Mouse (Mus musculus) fibroblast of lung, adult 2 months (primary cell): ENCODE results near the gene Nucb1.

ENCODE experiments used
- DNase-seq: peaks from one replicate; pipeline ENCODE4 v3.0.0-alpha.2; 2011; ENCODE audit warnings: low read depth

Gene Nucb1

DNA sequence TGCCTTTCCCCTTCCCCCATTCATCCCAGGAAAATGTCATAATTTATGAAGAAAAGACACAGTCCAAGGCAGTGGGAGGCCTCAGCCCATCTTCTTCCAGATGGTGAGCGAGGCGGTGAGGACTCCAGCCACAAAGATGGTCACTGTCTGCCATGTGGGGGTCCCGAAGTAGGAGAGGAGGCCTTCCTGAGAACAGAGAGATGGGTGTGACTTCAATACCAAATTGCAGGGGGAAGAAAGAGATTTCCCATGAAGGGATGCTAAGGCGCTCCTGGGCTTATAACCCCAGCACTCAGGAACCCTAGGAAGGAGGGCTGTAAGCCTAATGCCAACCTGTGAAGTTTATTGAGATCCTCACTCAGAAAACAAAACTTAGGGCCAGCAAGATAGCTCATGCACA is 48.4 kb downstream of the Nucb1 start:
- no peak for DNase-seq

DNA sequence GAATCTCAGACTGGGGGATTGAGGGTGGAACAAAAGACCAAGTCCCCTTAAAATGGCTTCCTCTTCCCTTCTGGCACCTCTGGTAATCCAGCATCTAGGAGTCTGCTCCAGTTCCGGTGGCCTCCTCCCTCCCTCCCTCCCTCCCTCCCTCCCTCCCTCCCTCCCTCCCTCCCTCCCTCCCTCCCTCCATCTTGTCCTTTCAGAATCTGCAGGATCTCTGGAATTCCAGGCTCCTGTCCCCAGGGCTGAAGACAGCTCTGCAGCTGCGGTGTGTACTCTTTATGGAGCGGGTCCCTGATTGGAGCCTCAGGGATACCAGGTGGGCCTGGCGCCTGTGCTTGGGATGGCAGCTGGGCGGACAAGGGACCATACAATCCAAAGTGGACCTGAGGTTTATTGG is 48.9 kb downstream of the Nucb1 start:
- no peak for DNase-seq

DNA sequence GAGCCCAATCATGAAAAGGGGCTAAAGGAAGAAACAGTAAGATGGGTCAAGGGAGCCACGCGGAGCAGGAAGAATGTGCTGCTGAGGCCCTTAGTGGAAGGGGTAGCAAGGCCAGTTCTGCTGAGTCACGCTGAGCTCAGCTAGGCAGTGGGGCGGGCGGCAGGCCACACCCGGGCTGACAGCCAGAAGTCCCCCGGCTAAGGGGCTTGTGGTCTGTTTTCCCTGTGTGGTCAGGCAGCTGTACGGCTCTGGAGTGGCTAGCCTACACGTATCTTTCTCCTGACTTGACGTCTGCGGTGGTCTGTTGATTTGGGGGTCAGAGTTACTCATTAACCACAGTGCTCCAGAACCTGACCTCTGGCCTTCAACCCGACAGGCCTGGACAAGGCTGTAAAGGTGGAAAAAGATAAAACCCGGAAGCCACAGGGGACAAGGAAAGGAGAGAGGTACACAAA is 49.3 kb downstream of the Nucb1 start:
- peak; percentile 92 for DNase-seq

DNA sequence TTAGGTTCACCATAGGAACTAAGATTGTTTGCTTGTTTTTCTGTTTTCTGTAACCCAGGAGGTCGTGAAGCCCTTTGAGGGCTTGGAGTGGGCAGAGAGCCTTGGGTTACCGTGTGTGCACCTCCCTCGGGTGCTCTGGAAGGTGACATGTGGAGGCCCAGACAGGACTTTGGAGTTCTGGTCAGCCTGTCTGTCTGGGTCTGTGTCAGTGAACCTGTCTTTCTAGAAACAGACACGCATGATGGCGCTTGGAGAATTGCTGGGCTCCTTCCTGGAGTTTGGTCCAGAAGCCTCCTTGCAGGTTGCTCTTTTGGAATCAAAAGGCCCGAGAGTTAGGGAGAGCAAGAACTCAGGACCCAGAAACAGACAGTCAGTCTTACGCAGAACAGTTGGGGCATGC is 49.8 kb downstream of the Nucb1 start:
- DNase-seq = no peak

DNA sequence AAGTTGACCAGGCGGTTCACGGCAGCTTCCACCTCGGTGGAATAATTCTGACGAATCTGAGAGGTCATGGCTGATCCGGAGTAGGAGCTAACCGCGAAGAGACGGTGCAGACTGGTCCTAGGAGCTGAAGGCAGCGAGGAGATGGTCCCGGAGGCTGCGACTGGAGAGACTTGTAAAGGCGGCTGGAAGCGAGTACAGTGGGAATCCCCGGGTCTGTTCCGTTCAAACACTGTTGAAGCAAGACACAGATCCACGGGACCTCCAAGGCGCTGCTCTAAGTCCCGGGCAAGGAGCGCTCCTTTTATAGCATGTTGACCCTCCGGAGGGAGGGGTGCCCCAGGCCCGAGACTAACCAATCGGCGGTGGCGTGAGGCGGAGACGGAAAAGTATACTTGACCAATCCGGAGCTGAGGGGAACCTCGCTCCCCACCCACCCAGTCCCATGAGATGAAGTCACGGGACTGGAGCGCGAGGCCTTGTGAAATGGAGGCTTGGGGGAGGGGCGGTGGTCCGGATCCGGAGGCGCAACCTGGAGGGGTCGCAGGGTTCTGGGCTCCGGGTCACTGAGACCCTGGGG is 50.6 kb downstream of the Nucb1 start, which contains the start of gene Ftl1:
Ftl1 (minus strand) TSS at position 321 of the 577 bp plus-strand sequence.
- peak; percentile 95 for DNase-seq

DNA sequence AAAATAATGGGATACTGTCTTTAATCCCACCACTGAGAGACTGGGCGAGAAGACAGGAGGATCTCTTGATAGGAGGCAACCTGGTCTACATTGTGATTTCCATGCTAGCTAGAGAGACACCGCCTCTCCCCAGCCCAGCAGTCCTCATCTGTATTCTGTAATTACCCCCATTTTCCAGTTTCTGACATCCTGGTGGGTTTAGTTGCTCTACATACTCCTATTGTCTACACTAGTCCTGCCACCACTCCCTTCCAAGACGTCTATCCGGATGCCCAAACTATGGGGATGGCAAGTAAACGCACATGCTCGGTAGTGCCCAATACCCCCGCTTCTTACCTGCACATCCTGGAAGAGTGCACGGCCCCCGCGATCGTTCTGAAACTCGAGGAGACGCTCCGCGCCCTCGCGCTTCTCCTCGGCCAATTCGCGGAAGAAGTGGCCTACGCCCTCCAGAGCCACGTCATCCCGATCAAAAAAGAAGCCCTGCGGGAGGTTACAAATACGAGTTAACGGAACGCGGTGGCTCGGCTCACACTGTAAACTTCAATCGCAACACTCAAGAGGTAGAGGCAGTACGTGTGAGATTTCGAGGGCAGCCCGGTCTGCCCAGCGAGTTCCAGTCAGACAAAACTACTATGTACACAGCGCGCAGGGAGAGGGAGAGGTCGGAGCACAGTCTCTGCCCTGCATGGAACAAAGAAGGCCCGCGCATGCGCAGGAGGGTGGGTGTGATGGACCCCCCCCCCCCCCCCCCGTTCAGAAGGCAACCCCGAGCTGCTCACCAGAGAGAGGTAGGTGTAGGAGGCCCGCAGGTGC is 51.2 kb downstream of the Nucb1 start:
- no peak for DNase-seq

DNA sequence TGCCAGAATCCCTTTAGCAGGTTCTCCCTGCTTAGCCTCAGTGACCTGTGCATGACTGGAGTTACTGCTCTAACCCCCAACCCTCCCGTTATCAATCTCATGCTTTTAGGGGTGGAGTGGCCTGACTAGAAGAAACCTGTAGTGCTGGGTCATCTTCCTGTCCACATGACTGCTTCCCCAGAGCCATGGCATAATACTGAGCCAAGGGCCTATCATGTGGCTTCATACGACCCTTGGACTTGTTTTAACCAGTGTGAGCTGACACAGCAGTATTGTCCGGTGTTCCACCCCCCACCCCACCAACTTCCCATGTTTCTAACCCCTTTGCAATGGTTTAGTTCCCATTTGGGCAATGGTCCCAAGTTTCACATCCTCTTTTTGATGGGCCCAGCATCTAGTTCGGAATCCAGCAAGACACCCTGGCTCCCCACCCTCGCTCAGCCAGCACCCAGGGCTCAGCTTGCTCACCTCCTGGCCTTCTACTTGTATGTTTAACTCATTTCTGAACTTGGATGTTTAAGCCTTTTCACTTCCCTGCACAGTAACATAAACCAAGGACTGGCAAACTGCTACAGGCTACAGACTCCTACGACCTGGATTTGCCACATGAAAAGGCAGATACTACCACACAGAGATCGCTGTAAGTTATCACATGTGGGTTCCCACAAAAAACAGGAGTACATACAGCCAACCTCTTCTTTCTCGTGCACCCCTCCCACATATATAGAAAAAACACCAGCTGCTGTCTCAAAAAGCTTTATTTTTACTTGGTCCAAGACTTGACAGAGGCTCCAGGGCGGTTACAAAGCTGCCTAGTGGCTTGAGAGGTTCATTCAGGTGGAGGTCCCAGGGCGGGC is 52.8 kb downstream of the Nucb1 start:
- DNase-seq = no peak

DNA sequence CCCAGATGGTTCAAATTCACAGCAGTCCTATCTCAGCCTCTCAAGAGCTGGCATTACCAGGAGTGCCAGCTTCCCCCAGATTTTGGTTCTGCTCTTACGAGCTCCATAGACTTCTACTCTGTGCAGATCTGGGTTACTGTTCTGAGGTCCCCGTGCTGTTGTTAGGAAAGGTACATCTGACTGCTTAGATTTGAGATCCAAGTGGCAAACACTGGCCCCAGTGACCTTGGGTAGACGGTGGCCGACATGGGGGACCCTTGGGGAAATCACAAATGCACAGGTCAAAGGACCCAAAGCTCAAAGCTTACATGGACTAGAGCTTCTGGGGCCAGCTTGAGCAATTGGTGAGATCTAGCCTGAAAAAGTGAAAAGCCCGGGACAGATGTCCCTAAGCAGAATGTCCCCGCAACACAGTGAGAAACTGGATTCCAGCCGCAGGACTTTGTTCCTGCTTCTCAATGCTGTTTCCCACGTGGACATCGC is 53.4 kb downstream of the Nucb1 start:
- no peak for DNase-seq

DNA sequence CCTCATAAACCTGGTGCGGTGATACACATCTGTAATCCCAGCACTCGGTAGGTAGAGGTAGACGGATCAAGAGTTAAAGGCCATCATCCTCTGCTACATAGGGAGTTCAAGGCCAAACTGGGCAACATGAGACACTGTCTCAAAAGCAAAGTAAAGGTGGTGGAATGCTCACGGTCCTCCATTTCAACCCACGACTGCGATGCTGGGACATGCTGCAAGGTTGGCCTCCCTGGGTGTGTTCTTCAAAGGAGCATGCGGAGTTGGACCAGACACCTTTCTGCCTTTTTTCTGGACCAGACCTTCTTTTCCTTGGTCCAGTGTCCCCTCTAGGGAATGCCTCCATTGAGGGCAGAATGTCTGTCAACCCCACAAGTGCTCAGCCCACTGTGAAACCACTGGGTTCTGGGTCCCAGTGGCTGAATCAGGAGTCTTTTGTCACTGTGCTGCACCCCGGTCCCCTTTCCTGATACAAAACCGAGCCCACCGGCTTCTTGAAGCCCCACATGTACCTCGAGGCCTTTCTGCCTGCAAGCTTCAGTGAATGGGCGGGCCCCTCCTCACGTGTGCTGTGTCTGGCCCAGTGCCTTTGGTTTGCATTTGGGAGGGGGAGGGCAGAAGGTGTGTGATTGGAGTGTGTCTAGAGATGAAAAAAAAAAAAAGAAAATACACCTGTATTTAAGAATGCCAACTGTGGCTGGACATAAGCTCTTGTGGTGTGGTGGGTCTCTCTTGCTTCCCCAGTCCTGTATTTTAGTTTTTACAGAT is 54.1 kb downstream of the Nucb1 start:
- no peak for DNase-seq

DNA sequence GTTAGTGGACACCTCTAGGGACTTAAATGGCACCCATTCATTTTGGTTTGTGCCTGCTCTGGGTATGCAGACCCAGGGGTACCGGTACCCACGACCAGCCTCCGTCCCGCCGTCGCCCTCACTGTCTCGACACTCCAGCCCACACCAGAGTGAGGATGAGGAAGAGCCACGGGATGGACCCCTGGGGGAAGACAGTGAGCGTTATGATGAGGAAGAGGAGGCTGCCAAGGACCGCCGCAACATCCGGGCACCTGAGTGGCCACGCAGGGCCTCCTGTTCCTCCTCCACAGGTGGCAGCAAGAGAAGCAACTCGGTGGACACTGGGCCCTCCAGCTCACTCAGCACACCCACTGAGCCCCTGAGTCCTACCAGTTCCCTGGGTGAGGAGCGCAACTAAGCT is 55.2 kb downstream of the Nucb1 start:
- no peak for DNase-seq

DNA sequence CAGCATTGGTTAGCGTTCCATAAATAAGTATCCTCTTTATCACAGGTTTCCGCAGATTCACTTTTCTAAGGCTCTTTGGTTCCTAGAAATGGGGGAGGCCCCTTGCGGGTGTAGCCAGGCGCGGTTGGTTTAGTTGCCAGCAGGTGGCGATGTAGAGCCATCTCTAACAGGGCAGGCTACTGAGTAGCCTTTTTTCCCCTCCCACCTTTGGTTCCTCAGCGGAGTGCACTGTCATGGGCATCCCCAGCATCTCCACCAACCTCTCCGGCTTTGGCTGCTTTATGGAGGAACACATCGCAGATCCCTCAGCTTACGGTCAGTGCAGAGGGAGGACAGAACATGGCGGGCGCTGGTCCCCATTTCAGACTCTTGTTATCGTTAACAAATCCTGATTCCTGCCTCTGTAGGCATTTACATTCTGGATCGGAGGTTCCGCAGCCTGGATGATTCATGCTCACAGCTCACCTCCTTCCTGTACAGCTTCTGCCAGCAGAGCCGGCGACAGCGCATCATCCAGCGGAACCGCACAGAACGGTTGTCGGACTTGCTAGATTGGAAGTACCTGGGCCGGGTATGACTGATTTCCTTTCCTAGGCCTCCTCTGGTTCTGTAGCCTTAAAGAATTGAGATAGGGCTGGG is 58.7 kb downstream of the Nucb1 start:
- DNase-seq = no peak

DNA sequence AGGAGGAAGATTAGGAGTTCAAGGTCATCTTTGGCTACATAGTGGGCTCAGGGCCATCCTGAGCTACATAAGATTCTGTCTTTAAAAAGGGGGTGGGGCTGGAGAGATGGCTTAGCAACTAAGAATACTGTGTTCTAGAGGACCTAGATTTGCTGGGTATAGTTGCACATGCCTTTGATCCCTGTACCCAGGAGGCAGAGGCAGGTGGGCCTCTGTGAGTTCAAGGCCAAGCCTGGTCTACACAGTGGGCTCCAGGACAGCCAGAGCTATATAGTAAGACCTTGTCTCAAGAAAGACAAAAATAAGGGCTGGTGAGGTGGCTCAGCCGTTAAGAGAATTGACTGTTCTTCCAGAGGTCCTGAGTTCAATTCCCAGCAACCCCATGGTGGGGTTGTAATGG is 60.2 kb downstream of the Nucb1 start:
- no peak for DNase-seq

DNA sequence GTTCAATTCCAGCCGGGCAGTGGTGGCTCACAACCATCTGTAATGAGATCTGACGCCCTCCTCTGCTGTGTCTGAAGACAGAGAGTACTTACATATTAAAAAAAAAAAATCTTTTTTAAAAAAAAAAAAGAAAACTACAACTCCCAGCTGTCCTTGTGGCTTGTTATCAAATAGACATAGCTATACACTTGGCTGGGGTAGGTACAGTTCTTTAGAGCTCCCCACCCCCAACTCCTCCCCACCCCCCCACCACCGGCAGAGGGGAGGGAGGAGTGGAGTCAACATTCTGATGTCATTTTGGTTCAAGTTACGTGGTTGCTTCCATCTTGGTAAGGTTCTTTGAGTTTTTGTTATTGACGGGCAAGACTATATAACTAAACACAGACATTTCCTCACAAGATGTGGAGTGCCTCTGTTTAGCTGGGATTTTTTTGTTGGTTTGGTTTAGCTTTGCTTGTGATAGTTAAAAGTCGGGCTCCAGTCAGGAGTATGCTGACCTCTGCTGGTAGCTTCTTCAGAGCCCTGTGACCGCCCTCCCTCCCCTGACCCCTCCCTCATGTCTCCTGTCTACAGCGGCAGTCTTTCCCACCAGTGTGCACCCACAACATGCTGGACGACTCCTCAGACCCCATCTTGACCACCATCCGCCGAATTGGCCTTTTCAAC is 62.7 kb downstream of the Nucb1 start:
- DNase-seq = no peak

DNA sequence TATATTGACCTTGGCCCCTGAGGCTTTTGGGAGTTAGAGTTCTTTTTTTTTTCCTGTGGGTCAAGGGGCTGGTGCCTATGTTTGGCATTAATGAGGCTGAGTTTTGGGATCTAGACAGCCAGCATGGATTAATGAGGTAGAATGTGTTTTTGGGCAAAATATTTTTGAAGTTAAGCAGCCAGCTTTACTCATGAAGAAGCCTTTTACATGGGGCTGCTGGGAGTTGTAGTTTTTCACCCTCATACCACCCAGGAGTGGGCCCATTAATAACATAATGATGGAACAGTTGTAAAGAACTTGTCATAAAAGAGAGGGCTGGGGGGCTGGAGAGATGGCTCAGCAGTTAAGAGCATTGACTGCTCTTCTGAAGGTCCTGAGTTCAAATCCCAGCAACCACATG is 63.6 kb downstream of the Nucb1 start:
- no peak for DNase-seq

DNA sequence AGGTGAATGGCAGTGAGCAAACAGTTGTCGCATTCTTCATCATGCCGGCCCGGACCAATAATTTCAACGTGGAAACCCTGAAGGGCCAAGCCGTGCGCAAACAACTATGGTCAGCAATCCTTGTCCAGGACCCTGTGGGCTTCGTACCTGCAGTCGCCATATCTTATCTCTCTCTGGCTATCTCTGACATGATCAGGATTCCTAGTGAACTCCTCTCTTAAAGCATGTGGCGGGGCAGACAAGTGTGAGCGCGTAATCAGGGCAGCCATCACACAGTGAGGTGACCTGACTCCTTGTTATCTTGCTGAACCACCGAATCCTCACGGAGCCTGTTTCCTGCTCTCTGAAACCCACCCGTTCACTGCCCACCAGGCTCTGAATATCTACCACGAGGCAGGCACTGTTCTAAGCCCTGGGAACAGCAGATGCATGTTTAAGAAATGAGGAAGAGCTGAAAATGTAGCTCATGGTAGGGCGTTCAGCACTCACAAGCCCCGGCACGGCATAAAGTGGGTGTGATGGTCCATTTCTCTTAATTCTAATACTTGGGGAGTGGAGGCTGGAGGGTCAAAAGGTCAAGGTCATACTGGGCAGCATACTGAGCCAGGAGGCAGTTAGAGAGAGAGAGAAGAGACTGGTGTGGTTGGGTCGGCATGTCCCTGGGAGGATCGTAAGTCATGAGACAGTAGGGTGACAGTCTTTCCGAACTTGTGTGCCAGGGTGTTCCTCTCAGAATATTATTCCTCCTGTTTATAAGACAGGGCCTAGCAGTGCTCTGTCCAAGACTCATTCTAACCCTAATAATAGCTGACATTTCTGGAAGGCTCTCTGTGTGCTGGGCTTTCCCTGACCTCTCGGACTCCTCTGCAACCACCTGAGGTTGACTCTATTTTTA is 66.4 kb downstream of the Nucb1 start:
- no peak for DNase-seq
